Mouse (Mus musculus): Measurements from ENCODE around the gene Dvl1. TPM values are rescaled to one million over a fixed set of nuclear protein-coding genes. Genes with fewer than 3 reads are reported as not detected.
A peak's percentile ranks its signal among the peaks of the same experiment; 100 is the strongest.

Dvl1 gene
- total RNA-seq, 2 experiments from 2014 or later: 72.9 to 75.8 TPM

DNA sequence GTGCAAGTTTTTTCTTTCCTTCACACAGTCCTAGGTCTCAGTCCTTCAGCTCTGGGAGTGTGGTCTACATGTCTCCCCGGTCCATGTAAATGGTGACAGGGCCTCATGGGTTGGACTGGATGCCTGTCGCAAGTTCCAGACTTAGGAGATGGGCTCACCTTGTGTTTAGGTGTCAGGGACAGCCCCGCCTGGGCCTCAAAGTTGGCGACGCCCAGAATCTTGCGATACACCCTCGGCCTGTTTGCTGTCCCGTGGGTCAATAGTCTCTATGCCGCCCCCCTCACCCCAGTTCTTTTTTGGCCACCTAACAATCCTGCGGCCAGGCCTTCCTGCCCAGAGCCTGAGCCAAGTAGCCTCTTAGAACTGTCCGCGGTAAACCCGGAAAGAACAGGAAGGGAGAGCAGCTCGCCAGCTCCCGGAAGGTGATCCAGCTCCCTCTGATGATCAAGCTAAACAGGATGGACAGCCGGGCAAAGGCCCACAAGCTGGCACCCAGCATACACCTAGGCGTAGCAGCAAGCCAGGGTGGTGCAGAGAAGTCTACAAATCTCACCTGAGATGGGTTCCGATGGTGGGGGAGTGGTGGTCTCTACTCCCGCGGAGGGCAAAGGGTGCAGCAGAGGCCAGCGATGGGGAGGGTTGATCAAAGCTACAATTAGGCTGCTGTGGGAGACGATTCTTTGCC, 21.6 kb downstream of the Dvl1 start:
- DNase-seq (ENCODE audit: low spot score in 2 of 2): no peak

DNA sequence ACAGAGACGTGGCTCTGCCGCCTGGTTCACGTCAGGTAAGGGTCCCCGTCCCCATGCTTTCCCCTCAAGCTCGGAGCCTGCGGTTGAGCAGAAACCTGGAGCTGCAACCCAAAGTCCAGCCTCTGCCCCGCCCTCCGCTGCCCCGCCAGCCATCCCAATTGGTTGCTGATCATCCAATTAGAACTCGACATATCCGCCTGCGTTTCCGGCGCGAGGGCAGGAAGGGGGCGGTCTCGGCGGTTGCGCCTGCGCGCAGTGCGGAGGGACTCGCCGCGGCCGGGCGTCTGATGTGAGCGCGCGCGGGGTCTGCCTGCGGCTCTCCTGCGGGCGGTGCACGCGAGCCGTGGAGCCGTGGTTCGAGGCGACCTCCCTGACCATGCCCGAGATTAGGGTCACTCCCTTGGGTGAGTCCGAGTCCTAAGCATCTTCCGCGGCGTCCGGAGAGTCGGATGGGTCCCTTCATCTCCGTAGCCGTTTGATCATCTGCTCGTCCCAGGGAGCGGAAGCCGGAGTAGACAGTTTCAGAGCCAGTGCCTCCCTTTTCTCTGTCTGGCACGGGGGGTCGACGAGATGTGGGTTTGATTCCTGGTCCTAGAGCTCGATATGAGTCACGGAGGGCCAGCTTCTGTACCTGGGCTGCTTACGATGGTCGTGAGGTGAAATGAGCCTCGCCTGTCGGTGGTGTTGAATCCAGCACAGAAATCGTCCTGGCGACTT, 22.3 kb downstream of the Dvl1 start, which contains the start of the genes Cptp and Ints11:
Cptp (minus strand) TSS at position 124 of the 717 bp plus-strand sequence.
Ints11 (plus strand) TSS at position 230 of the 717 bp plus-strand sequence.
- DNase-seq (ENCODE audit: low spot score in 2 of 2): peak; percentile 94 to 98

DNA sequence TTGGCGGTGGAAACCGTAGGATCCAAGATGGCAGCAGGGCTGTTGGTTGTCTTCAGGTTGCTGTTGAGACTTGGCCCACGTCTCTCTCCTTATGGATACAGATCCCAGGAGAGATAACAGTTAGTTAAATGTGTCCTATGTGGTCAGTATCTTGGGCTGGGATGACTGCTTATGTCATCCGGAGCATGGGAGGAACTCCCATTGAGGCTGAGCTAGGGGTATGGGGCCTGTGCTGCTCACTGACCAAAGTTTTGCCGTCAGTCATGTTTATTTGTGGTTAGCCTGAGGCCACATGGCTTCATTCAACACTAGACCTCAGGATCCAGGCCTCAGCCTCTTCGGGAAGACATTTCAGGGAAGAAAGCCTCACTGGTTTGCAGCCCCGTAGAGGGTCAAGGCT, 24.2 kb downstream of the Dvl1 start:
- DNase-seq (ENCODE audit: low spot score in 2 of 2): no peak

DNA sequence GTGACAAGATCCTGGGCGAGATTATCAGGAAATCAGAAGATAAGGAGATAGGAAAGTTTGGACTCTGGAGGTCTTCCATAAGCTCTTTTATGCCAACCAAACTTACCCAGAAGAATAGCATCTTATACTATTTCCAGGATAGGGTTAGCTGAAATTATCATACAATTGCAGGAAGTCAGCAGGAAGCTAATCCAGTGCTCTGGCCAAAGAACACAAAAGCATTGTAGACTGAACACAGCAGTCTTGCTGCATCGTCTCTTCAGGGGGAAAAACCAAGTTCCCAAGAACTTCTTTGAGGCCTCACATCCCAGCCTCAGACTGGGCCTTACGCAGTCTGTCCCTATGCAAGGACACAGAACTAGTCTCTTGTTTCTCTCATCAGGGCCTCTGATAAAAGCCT, 36.4 kb downstream of the Dvl1 start:
- no peak for DNase-seq (ENCODE audit: low spot score in 2 of 2)

DNA sequence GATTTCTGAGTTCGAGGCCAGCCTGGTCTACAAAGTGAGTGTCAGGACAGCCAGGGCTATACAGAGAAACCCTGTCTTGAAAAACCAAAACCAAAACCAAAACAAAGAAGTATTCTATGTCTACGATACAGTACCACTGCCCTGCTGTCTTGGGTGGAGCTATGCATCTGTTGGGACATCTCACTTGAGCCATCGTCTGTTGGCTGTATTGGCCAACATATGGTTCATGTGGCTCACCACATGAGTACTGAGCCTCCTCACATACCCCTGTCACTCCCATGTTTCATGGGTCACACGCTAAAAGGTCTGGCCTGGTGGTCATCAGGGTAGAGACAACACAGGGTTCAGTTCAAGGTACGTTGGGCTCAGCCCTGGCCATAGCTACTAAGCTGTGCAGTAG, 39.1 kb downstream of the Dvl1 start:
- DNase-seq (ENCODE audit: low spot score in 2 of 2): no peak

DNA sequence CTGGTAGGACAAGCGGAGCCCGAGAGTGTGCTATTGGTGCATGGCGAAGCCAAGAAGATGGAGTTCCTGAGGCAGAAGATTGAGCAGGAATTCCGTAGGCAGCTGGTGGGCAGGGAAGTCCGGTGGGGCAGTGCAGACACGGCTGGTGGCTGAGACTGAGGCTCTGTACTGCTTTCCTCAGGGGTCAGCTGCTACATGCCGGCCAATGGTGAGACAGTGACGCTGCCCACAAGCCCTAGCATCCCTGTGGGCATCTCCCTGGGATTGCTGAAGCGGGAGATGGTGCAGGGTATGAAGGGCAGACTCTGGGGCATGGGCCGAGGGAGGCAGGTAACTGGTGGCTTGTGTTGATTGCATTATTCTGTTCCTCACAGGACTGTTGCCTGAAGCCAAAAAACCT, 40.5 kb downstream of the Dvl1 start:
- DNase-seq (ENCODE audit: low spot score in 2 of 2): no peak

DNA sequence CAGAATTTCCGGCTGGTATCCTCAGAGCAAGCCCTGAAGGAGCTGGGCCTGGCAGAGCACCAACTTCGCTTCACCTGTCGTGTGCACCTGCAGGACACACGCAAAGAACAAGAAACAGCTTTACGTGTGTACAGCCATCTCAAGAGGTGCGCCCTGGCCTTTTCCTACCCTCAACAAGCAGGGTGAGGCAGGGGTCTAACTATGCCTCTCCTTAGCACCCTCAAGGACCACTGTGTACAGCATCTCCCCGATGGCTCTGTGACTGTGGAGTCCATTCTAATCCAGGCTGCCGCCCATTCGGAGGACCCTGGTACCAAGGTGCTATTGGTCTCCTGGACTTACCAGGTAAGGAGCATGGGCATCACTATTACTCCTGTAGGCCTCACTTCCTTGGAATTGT, 41.0 kb downstream of the Dvl1 start:
- DNase-seq (ENCODE audit: low spot score in 2 of 2): no peak

DNA sequence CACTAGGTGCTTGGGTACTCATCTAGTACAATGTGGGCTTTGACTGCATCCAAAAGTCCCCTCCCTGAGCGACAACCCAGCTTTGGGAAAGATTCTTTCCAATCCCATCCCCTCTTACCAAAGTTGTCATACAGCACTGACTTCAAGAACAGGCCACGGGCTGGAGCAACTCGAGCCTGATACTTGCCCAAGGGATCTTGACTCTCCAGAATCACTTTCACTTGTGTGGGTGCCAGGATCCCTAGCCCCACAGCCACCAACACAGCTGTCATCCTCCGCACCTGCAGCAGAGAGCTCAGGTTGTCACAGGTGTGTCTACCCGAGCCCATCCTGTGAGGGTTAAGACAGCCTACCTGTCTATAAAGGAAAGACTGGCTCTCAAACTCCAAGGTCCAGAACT, 42.1 kb downstream of the Dvl1 start:
- no peak for DNase-seq (ENCODE audit: low spot score in 2 of 2)

DNA sequence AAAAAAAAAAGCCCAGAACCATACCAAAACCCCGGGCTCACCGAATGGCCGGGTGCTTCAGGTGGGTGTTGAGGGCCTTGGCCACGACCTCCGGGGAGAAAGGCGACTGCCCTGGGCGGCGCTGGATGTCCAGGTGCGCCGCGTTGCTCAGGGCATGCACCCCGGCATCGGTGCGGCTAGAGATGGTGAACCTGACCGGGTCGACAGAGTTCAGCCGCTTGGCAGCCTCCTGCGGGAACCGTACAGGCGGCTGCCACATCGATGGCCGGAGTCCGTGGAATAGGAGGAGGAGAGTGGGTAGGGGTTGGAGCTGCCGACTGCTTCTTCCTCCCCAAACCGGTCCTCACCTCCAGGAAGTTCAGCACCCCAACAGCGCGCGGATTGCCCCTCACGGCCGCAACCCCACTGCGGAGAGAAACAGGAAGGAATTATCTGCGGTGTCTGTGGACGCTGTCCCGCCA, 43.8 kb downstream of the Dvl1 start:
- DNase-seq (ENCODE audit: low spot score in 2 of 2): no peak

DNA sequence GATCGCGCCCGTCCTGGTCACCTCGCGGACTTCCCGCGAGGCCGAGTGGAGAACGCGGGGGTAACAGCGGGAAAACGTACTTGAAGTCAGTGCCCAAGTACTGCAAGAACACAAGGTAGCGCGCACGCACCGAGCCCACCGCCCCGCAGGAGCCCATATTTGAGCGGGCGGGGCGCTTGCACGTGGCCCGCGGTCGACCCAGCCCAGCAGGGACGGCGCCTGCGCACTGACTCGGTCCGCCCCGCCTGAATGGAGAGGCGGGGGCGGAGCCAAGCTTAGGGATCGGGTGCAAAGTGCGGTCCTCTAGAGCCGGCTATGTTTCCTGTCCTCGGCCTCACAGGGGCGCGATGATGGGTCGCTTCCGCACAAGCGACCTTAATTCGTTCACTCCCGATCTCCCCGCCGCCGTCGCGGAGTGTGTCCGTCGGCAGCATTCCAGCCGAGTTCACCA, 44.4 kb downstream of the Dvl1 start, which contains the start of the genes Pusl1 and Acap3:
Pusl1 (minus strand) TSS at position 231 of the 451 bp plus-strand sequence.
Acap3 (plus strand) TSS at position 272 of the 451 bp plus-strand sequence.
- DNase-seq (ENCODE audit: low spot score in 2 of 2): peak; percentile 94 to 98

DNA sequence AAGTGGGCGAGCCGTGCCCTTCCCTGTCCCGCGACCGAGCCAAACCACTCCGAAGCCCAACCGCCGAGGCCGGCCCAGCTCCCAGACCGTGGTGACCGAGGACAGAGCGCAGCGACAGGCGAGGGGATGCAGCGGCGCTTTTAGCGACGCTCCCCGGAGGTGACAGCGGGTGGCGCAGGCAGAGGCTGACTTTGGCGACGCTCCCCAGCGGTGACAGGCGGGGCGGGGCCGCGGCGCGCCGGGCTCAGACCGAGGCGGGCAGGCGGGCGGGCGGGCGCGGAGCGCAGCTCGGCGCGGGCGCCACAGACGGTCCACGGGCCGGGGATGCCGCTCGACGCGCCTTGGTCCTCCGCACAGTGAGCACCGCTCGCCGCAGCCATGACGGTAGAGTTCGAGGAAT, 44.8 kb downstream of the Dvl1 start:
- DNase-seq (ENCODE audit: low spot score in 2 of 2): peak in 1 of 2 experiments; percentile 83

DNA sequence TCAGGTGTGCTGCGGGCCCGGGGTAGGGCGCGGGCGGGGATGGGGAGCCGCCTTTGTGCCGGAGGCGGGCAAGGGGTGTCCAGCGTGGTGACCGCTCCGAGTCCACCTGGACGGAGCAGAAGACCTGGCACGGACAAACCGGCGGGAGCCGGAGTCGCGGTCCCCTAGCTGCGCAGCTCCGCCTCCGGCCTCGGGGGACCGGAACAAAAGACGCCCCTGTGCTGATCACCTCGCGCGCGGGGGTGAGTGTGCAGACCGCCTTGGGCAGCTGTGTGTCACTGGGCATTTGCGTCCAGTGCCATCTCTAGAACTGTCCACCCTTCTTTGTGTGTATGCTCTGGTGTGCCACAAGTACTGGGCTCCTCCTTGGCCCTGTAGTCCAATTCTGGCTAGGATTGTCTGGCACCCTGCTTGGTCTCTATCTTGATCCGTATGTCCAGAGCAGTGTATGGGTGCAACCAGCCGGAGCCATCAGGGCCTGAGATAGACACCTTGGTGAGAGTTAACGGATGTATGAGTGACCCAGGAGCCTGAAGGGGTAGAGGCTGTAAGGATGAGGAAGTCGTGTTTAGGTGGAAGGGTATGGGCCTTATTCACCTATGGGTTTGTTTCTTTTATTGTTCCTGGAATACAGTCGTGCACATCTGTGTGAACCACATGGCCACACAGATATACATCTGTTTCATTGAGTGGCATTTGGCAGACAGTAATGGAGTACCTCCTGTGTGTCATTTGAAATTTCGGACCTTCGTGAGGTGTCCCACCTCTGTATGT, 45.4 kb downstream of the Dvl1 start:
- DNase-seq (ENCODE audit: low spot score in 2 of 2): no peak

DNA sequence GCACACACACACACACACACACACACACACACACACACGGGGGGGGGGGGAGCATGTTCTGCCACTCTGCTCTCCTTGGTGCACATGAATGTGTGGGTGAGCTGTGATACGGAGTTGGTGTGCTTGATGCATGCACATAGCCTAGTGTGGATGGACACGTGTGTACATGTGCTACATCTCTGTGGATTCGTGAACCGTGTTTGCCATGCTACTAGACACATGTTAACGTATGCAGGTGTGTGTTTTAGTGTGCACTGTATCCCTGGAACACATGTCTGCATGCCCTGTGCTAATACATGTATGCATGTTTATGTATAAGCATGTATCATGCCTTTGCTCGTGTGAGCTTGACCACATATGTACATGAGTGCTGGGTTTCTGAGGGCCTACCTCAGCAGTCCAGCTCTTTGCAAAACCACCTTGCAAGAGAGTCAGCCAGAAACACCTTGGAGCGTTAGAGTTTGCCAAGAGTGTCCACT, 46.0 kb downstream of the Dvl1 start:
- no peak for DNase-seq (ENCODE audit: low spot score in 2 of 2)

DNA sequence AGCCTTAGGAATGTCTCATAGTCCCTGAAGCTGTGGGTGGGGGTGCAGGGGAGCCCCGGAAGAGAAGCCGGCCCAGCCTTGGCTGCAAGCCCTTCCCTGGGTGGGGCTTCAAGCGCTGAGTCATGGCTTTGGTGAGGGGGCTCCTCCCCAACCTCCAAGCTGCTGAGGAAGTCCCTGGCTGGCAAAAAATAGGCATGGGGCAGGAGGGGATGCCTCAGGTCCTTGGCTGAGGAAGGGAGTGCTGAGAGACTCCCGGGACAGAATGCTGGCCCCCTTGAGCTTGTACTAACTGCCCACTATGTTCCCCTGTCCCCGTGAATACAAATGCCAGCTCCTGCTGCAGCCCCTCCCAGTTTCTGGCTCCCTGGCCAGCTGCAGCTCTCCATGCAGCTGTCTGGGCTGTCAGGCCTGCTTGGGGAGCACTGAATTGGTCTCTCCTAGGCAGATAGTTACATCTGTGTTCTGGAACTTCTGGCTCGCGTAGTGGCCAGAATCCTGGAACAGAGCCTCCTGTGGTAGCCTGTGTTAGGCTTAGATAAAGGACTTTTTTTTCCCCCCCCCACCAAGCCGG, 47.2 kb downstream of the Dvl1 start:
- DNase-seq (ENCODE audit: low spot score in 2 of 2): peak; percentile 74 to 78

DNA sequence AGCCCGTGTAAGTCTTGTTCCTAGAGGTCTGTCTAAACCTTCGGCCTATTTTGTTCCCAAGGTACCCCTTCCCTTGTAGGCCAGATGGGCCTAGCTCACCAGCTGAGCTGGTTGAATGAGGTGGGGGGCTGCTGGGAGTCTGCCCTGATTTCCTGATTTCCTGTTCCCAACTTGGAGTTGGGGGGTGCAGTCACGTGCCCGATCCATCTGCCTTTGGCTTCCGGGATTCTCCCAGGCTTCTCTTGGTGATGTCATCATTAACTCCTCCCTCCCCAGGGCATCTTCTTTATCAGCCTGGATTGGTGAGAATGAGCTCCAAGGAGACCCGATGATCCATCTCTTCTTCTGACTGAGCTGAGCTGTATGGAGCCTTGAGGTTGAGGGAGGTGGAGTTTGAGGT, 48.0 kb downstream of the Dvl1 start:
- peak; percentile 78 to 91 for DNase-seq (ENCODE audit: low spot score in 2 of 2)

DNA sequence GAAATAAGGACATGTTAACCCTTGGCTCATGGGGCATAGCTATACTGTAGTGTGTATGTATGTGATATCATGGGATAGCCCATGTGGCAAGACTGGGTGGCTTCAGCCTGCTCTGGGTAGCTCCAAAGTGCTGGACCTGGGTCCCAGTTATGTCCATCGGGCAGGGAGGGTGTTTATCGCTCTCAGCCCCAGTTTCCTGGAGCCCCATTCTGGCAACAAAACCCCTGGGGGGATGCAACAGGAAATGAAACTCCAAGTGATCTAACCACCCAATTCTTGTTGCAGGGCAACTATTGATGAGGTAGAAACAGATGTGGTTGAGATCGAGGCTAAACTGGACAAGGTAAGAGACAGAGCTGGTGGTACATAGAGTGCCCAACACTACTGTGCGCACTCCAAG, 48.6 kb downstream of the Dvl1 start:
- no peak for DNase-seq (ENCODE audit: low spot score in 2 of 2)

DNA sequence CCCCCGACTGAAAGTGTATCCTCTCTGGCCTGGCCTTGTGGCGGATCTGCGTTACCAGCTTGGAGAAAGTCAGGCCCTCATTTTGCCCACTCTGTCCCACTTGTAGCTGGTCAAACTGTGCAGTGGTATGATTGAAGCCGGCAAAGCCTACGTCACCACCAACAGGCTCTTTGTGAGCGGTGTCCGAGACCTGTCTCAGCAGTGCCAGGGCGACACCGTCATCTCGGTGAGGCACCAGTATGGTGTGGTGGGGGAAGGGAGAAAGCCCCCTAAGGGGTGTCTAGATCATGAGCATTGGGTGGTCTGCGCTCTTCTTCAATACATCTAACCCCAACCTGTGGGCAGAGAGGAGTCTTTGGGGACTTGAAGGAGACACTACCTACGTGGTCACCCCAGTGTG, 49.3 kb downstream of the Dvl1 start:
- DNase-seq (ENCODE audit: low spot score in 2 of 2): no peak

DNA sequence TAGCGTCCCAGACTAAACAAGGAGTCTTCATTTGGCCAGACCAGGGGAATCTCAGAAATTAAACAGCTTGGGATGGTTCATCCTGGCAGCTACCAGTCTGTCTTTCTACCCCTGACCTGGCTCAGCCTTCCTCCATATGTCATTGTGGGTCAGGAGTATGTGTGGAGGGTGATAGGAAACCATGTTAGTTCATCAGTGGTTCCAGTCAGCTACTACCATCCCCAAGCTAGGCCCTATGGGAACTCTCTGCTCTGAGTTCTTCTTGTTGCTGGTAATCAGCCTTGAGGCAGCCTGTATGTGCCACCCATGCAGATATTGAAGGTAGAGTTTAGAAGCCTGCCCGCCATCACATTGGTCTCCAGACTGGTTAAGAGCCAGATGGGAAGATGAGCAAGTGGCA, 51.1 kb downstream of the Dvl1 start:
- DNase-seq (ENCODE audit: low spot score in 2 of 2): peak in 1 of 2 experiments; percentile 1

DNA sequence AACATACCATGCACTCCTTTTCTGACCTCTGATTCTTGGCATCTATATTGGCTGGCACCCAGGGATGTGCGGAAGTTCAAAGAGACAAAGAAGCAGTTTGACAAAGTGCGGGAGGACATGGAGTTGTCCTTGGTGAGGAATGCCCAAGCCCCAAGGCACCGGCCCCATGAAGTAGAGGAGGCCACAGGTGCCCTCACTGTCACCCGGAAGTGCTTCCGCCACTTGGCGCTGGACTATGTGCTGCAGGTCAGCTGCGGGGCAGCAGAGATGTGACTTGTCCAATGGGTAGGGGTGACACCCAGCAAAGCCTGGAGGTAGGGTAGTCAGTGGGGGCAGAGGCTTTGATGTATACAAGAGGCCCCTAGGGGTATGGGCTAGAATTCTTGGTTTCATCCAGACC, 52.2 kb downstream of the Dvl1 start:
- no peak for DNase-seq (ENCODE audit: low spot score in 2 of 2)

DNA sequence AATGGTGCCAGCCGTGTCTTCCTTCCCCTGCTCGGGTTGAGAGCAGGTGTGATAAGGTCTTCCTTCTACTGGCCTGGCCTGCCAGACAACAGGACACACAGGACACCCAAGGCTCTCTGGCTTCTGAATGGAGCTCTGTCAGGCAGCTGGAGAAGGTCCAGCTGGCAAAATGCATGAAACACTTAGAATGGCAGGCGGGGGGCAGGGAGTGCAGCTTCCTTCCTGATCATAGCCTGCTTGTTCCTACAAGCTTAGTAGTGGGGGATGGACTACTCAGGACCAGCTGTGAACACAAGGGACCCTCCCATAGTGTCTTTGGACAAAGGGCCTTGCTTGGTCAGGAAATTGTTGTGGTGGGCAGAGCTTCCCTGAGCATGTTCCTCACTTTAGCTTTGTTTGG, 54.0 kb downstream of the Dvl1 start:
- peak; percentile 34 to 69 for DNase-seq (ENCODE audit: low spot score in 2 of 2)

DNA sequence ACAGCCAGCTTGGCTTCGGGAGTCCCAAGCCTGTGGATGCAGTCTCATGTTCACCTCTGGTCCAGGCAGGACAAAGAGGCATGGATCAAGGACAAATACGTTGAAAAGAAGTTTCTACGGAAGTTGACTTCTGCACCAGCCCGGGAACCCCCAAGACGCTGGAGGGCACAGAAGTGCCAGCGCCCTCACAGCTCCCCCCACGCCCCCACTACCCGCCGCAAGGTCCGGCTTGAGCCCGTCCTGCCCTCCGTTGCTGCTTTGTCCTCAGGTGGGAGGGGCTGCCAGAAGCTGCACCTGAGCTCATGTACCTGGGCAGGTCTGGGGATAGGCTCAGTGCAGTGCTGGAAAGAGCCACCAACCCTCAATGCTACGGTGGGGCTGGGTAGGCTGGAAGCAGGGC, 56.0 kb downstream of the Dvl1 start:
- no peak for DNase-seq (ENCODE audit: low spot score in 2 of 2)
